Mouse (Mus musculus) myocyte (in vitro differentiated cells): ENCODE results near the gene B3galnt2.

Source experiments
- CEBPB ChIP-seq: IDR thresholded peaks from 2 replicates; pipeline ENCODE4 v1.6.1; 2011; ENCODE audit warnings: mild to moderate bottlenecking, moderate library complexity; ENCODE audit not compliant: poor library complexity, insufficient read depth, severe bottlenecking
- E2F4 ChIP-seq: IDR thresholded peaks from one replicate; pipeline ENCODE4 v1.6.1; 2011; ENCODE audit warnings: mild to moderate bottlenecking, control low read depth, moderate library complexity; ENCODE audit not compliant: insufficient read depth
- MAX ChIP-seq: IDR thresholded peaks from one replicate; pipeline ENCODE4 v1.6.1; 2011; ENCODE audit warnings: low read depth, mild to moderate bottlenecking, control low read depth
- MYOD1 ChIP-seq, 3 experiments: IDR thresholded peaks; one replicate each; pipeline ENCODE4 v1.6.1; 2011; ENCODE audit warnings: control low read depth in 2 of 3, low read depth in 2 of 3, mild to moderate bottlenecking in 2 of 3, moderate library complexity in 1 of 3; ENCODE audit not compliant: insufficient read length in 2 of 3, control insufficient read depth in 1 of 3
- POLR2A ChIP-seq: IDR thresholded peaks from one replicate; pipeline ENCODE4 v1.6.1; 2011; ENCODE audit warnings: low read depth, mild to moderate bottlenecking, control low read depth, moderate library complexity; ENCODE audit not compliant: insufficient read length
- POLR2AphosphoS2 ChIP-seq: IDR thresholded peaks from one replicate; pipeline ENCODE4 v1.6.1; 2011; ENCODE audit warnings: low read depth, control low read depth; ENCODE audit not compliant: insufficient read length
- REST ChIP-seq: IDR thresholded peaks from one replicate; pipeline ENCODE4 v1.6.1; 2011; ENCODE audit warnings: mild to moderate bottlenecking, control low read depth, moderate library complexity; ENCODE audit not compliant: insufficient read depth, insufficient read length
- SRF ChIP-seq: IDR thresholded peaks from one replicate; pipeline ENCODE4 v1.6.1; 2011; ENCODE audit warnings: low read depth; ENCODE audit not compliant: control insufficient read depth, insufficient read length
- TCF12 ChIP-seq: IDR thresholded peaks from one replicate; pipeline ENCODE4 v1.6.1; 2011; ENCODE audit warnings: mild to moderate bottlenecking, control low read depth; ENCODE audit not compliant: poor library complexity, insufficient read depth, severe bottlenecking
- USF1 ChIP-seq: IDR thresholded peaks from one replicate; pipeline ENCODE4 v1.6.1; 2011; ENCODE audit warnings: low read depth, mild to moderate bottlenecking, control low read depth, moderate library complexity

DNA sequence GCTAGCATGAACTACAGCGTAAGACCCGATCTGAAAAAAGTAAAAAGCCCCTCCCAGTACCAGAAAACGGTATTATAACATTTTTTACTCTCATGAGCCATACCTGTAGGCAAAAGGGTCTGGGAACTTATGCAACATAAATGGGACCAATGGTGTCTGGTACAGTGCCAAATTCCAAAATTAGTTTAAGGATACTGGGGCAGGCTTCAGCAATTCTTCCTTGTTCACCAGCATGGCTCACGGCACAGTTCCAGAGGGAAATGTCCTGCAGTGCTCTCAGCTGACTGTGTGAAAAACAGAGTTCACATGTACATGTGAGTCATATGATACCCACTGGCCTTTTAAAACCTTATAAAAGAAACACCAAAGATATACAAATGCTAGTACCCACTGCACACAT, 60.3 kb downstream of the B3galnt2 start:
- TF ChIP-seq POLR2A (no peak), MAX (no peak), CEBPB (no peak), SRF (no peak), E2F4 (no peak), MYOD1 (IDR thresholded peaks at IDR 0.05; ENCODE audit: control insufficient read depth in 1 of 3, insufficient read length in 2 of 3, low read depth in 2 of 3) (no peak), TCF12 (no peak), POLR2AphosphoS2 (no peak), USF1 (no peak), REST (no peak)
